Mouse (Mus musculus): Measurements from ENCODE around the gene Pdzd4. TPM values are rescaled to one million over a fixed set of nuclear protein-coding genes. Genes with fewer than 3 reads are reported as not detected.
A peak's percentile ranks its signal among the peaks of the same experiment; 100 is the strongest.

The Pdzd4 gene
- total and polyA plus RNA-seq, 3 experiments, result 0.04 to 0.05 TPM; not detected in 1

- H3K4me3 ChIP-seq (ENCODE audit: low read depth, low read length), result no peak overlapping the region
- H3K27me3 ChIP-seq (ENCODE audit: insufficient read depth, low read length), result peaks cover 13% of the 10 kb centered on the region
- no peaks in the 10 kb centered on the region for H3K9me3 ChIP-seq (replicated peaks)
- H3K4me1 ChIP-seq (ENCODE audit: insufficient read depth, low read depth, low read length), result no peaks in the 10 kb centered on the region
- peaks cover 51% of the 10 kb centered on the region for H3K36me3 ChIP-seq (replicated peaks)
- DNase-seq (ENCODE audit: low spot score) (no peak), ATAC-seq (ENCODE audit: extremely low read depth, insufficient number of reproducible peaks, low FRiP score, poor library complexity, severe bottlenecking) (no peak)
- no peak for TF ChIP-seq CTCF (IDR thresholded peaks at IDR 0.05; ENCODE audit: low read depth, low read length)
- TF ChIP-seq GATA1 (IDR thresholded peaks at IDR 0.05; ENCODE audit: borderline replicate concordance, low read length), result no peak
- no peak for TF ChIP-seq TAL1 (conservative IDR thresholded peaks at IDR 0.05; ENCODE audit: low read depth, low read length)
- TF ChIP-seq POLR2AphosphoS5 (IDR thresholded peaks at IDR 0.05; ENCODE audit: insufficient replicate concordance, low read depth, low read length), result no peak
- no peak for TF ChIP-seq GATA2 (IDR thresholded peaks at IDR 0.05; ENCODE audit: borderline replicate concordance, low read depth, low read length)
Observed at GRCm38 (mm10) chrX:73774802-73775483, 49.8 kb downstream of the Pdzd4 start.

- H3K4me1 ChIP-seq (ENCODE audit: insufficient read depth, low read depth, low read length), result no peaks in the 10 kb centered on the region
- no peaks in the 10 kb centered on the region for H3K9me3 ChIP-seq (replicated peaks)
- H3K27me3 ChIP-seq (ENCODE audit: insufficient read depth, low read length), result peaks cover 18% of the 10 kb centered on the region
- DNase-seq (ENCODE audit: low spot score), result no peak
- no peak; the same call in 1 of the 2 replicates for ATAC-seq (ENCODE audit: extremely low read depth, insufficient number of reproducible peaks, low FRiP score, poor library complexity, severe bottlenecking)
- H3K4me3 ChIP-seq (ENCODE audit: low read depth, low read length), result no peak within 1 kb of the TSS
- TF ChIP-seq GATA2 (IDR thresholded peaks at IDR 0.05; ENCODE audit: borderline replicate concordance, low read depth, low read length), result no peak
- TF ChIP-seq POLR2AphosphoS5 (IDR thresholded peaks at IDR 0.05; ENCODE audit: insufficient replicate concordance, low read depth, low read length), result no peak
- no peak for TF ChIP-seq GATA1 (IDR thresholded peaks at IDR 0.05; ENCODE audit: borderline replicate concordance, low read length)
- TF ChIP-seq CTCF (IDR thresholded peaks at IDR 0.05; ENCODE audit: low read depth, low read length), result no peak
- no peak for TF ChIP-seq TAL1 (conservative IDR thresholded peaks at IDR 0.05; ENCODE audit: low read depth, low read length)
- H3K36me3 ChIP-seq (replicated peaks), result peaks cover 44% of the 10 kb centered on the region
Observed at GRCm38 (mm10) chrX:73774168-73774760, 50.5 kb downstream of the Pdzd4 start, which contains the start of gene Srpk3. Gene Srpk3, plus strand, starts transcription at chrX:73774405.

- TF ChIP-seq GATA2 (IDR thresholded peaks at IDR 0.05; ENCODE audit: borderline replicate concordance, low read depth, low read length) (no peak), POLR2AphosphoS5 (IDR thresholded peaks at IDR 0.05; ENCODE audit: insufficient replicate concordance, low read depth, low read length) (no peak), CTCF (IDR thresholded peaks at IDR 0.05; ENCODE audit: low read depth, low read length) (peak; percentile 41; the same call in 1 of the 2 replicates), TAL1 (conservative IDR thresholded peaks at IDR 0.05; ENCODE audit: low read depth, low read length) (no peak), GATA1 (IDR thresholded peaks at IDR 0.05; ENCODE audit: borderline replicate concordance, low read length) (no peak)
- Histone ChIP-seq H3K4me3 (ENCODE audit: low read depth, low read length) (no peak overlapping the region), H3K27me3 (ENCODE audit: insufficient read depth, low read length) (peaks cover 35% of the 10 kb centered on the region), H3K36me3 (replicated peaks) (no peaks in the 10 kb centered on the region), H3K9me3 (replicated peaks) (no peaks in the 10 kb centered on the region), H3K4me1 (ENCODE audit: insufficient read depth, low read depth, low read length) (no peaks in the 10 kb centered on the region)
- ATAC-seq (ENCODE audit: extremely low read depth, insufficient number of reproducible peaks, low FRiP score, poor library complexity, severe bottlenecking) (no peak), DNase-seq (ENCODE audit: low spot score) (no peak)
Observed at GRCm38 (mm10) chrX:73767267-73767666, 57.5 kb downstream of the Pdzd4 start.

GRCm38 (mm10) chrX:73765311-73765710, 59.5 kb downstream of the Pdzd4 start:
- no peaks in the 10 kb centered on the region for H3K36me3 ChIP-seq (replicated peaks)
- H3K4me3 ChIP-seq (ENCODE audit: low read depth, low read length), result no peak overlapping the region
- DNase-seq (ENCODE audit: low spot score), result peak; percentile 10
- no peak for TF ChIP-seq CTCF (IDR thresholded peaks at IDR 0.05; ENCODE audit: low read depth, low read length)
- TF ChIP-seq GATA1 (IDR thresholded peaks at IDR 0.05; ENCODE audit: borderline replicate concordance, low read length), result no peak
- no peak for TF ChIP-seq GATA2 (IDR thresholded peaks at IDR 0.05; ENCODE audit: borderline replicate concordance, low read depth, low read length)
- no peak for TF ChIP-seq POLR2AphosphoS5 (IDR thresholded peaks at IDR 0.05; ENCODE audit: insufficient replicate concordance, low read depth, low read length)
- TF ChIP-seq TAL1 (conservative IDR thresholded peaks at IDR 0.05; ENCODE audit: low read depth, low read length), result no peak
- no peaks in the 10 kb centered on the region for H3K9me3 ChIP-seq (replicated peaks)
- H3K4me1 ChIP-seq (ENCODE audit: insufficient read depth, low read depth, low read length), result no peaks in the 10 kb centered on the region
- ATAC-seq (ENCODE audit: extremely low read depth, insufficient number of reproducible peaks, low FRiP score, poor library complexity, severe bottlenecking), result no peak
- peaks cover 31% of the 10 kb centered on the region for H3K27me3 ChIP-seq (ENCODE audit: insufficient read depth, low read length)

GRCm38 (mm10) chrX:73758611-73759290, 66.0 kb downstream of the Pdzd4 start:
- TF ChIP-seq CTCF (IDR thresholded peaks at IDR 0.05; ENCODE audit: low read depth, low read length), result no peak
- H3K27me3 ChIP-seq (ENCODE audit: insufficient read depth, low read length), result peaks cover 39% of the 10 kb centered on the region
- H3K4me3 ChIP-seq (ENCODE audit: low read depth, low read length), result no peak overlapping the region
- ATAC-seq (ENCODE audit: extremely low read depth, insufficient number of reproducible peaks, low FRiP score, poor library complexity, severe bottlenecking) (no peak), DNase-seq (ENCODE audit: low spot score) (no peak)
- H3K4me1 ChIP-seq (ENCODE audit: insufficient read depth, low read depth, low read length), result no peaks in the 10 kb centered on the region
- H3K36me3 ChIP-seq (replicated peaks), result no peaks in the 10 kb centered on the region
- no peaks in the 10 kb centered on the region for H3K9me3 ChIP-seq (replicated peaks)
